Mouse (Mus musculus): ENCODE data around the gene Stx1b. TPM values are rescaled to one million over a fixed set of nuclear protein-coding genes. Genes with fewer than 3 reads are reported as not detected.
A peak's percentile ranks its signal among the peaks of the same experiment; 100 is the strongest.
"Not testable (repeated sequence)": the region's sequence is repeated elsewhere in the genome, so short reads cannot be mapped to it uniquely, and the experiment has no call there.

The Stx1b gene
- polyA plus RNA-seq, 1 experiment from 2014 or later = 1.3 TPM

DNA sequence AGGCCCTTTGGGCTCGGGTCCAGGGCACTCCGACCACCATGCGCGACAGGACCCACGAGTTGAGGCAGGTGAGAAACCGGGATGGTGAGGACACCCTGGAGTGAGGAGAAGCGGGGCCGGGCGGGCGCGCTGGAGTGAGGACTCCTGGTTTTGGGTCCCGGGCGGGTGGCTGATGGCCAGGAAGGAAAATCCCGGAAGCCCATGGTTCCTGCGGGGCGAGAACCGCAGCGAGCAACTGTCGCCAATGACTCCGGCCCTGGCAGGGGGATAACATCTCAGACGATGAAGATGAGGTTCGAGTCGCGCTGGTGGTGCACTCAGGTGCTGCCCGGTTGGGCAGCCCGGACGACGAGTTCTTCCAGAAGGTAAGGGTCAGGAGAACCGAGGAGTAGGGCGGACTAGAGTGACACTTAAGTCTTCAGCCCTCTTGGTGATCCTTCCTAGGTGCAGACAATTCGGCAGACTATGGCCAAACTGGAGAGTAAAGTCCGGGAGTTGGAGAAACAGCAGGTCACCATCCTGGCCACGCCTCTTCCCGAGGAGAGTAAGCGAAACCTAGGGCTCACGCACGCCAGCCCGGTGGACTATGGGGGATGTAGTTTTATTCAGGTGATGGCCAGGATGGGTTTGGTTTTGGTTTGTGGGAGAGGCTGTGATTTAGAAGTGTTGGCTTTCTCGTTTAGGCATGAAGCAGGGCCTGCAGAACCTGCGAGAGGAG lies 17.8 kb upstream of the Stx1b start:
- peak; percentile 58 for ATAC-seq (ENCODE audit: low read depth)

DNA sequence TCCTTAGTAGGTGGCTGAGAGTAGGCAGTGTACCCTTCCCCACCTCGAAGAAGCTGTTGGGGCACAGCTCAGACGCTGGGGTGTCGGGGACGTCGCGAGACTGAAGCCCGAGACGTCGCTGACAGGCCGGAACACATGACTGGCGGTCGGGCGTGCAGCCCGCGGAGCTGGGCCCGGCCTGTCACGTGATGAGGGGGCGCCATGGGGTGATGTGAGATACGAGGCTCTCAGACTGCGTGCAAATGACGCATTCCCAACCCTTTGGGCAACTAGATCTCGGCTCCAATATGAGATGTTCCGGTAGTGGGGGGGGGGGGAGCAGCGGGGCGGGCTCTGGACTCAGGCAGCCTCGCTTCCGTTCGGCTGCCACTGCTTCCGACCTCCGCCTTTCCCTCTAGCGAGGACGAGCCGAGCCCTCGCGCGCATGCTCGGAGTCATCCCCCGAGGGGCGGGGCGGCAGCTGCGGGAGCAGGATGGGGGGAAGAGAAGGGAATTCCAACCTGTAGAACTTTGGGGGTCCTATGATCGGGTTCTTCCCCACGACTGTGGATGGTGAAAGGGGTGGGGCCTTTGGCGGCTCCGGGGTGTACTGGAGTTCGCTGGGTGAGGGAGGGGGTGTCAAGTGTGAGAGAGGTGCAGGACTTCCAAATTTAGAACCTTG lies 17.1 kb upstream of the Stx1b start:
- H3K27ac ChIP-seq (ENCODE audit: low read length) = peak overlapping the region; percentile 84
- peak overlapping the region; percentile 80 for H3K4me2 ChIP-seq (ENCODE audit: low read depth, low read length)
- peak; percentile 95 for ATAC-seq (ENCODE audit: low read depth)
- H3K36me3 ChIP-seq (ENCODE audit: control insufficient read depth, insufficient read depth, low read length) = peaks cover 17% of the 10 kb centered on the region; the same call in 1 of the 2 replicates
- H3K9ac ChIP-seq (ENCODE audit: low read length) = peak overlapping the region; percentile 80
- no peaks in the 10 kb centered on the region for H3K9me3 ChIP-seq (ENCODE audit: control insufficient read depth, low read length)
- under 1% methylated on average over 46 of the region's 46 CpGs for WGBS
- peak overlapping the region; percentile 74 for H3K4me3 ChIP-seq (ENCODE audit: low read length)
- H3K27me3 ChIP-seq (ENCODE audit: control insufficient read depth, insufficient read depth, low read depth, low read length) = no peaks in the 10 kb centered on the region
- peaks cover 11% of the 10 kb centered on the region for H3K4me1 ChIP-seq (replicated peaks; ENCODE audit: control insufficient read depth, insufficient read depth, low read length)

More for the DNA sequence above, 17.8 kb upstream of the Stx1b start:
- Histone ChIP-seq H3K9ac (ENCODE audit: low read length) (peak overlapping the region; percentile 80), H3K36me3 (ENCODE audit: control insufficient read depth, insufficient read depth, low read length) (peaks cover 21% of the 10 kb centered on the region; the same call in 1 of the 2 replicates), H3K9me3 (ENCODE audit: control insufficient read depth, low read length) (no peaks in the 10 kb centered on the region), H3K4me1 (replicated peaks; ENCODE audit: control insufficient read depth, insufficient read depth, low read length) (peaks cover 11% of the 10 kb centered on the region), H3K27ac (ENCODE audit: low read length) (peak overlapping the region; percentile 84), H3K27me3 (ENCODE audit: control insufficient read depth, insufficient read depth, low read depth, low read length) (no peaks in the 10 kb centered on the region), H3K4me3 (ENCODE audit: low read length) (peak overlapping the region; percentile 74), H3K4me2 (ENCODE audit: low read depth, low read length) (peak overlapping the region; percentile 80)
- WGBS = under 1% methylated on average over 40 of the region's 40 CpGs

GRCm38 (mm10) chr7:127840886-127841285 lies 16.5 kb upstream of the Stx1b start:
- peak overlapping the region; percentile 80 for H3K9ac ChIP-seq (ENCODE audit: low read length)
- peak; percentile 11 for ATAC-seq (ENCODE audit: low read depth)
- H3K4me1 ChIP-seq (replicated peaks; ENCODE audit: control insufficient read depth, insufficient read depth, low read length) = peaks cover 11% of the 10 kb centered on the region
- 2% methylated on average over 15 of the region's 15 CpGs for WGBS
- H3K4me2 ChIP-seq (ENCODE audit: low read depth, low read length) = peak overlapping the region; percentile 80
- H3K4me3 ChIP-seq (ENCODE audit: low read length) = peak overlapping the region; percentile 74
- H3K9me3 ChIP-seq (ENCODE audit: control insufficient read depth, low read length) = no peaks in the 10 kb centered on the region
- peaks cover 15% of the 10 kb centered on the region; the same call in 1 of the 2 replicates for H3K36me3 ChIP-seq (ENCODE audit: control insufficient read depth, insufficient read depth, low read length)
- H3K27ac ChIP-seq (ENCODE audit: low read length) = peak overlapping the region; percentile 84
- no peaks in the 10 kb centered on the region for H3K27me3 ChIP-seq (ENCODE audit: control insufficient read depth, insufficient read depth, low read depth, low read length)

DNA sequence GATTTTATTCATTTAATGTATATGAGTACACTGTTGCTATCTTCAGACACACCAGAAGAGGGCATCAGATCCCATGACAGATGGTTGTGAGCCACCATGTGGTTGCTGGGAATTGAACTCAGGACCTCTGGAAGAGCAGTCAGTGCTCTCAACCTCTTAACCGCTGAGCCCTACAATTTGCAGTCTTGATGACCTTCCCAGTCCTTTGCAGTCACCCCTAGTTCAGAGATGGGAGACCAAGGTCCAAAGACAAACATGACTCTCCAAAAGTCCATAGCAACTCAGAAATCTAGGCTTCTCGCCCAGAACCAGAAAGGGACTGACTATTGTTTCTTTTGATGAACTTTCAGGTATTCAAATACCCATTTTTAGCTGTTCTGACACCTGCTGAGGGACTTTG lies 15.7 kb upstream of the Stx1b start:
- Histone ChIP-seq H3K36me3 (ENCODE audit: control insufficient read depth, insufficient read depth, low read length) (peaks cover 14% of the 10 kb centered on the region; the same call in 1 of the 2 replicates), H3K4me1 (replicated peaks; ENCODE audit: control insufficient read depth, insufficient read depth, low read length) (peaks cover 11% of the 10 kb centered on the region)
- not testable (repeated sequence) for H3K27me3 ChIP-seq (ENCODE audit: control insufficient read depth, insufficient read depth, low read depth, low read length); H3K4me2 ChIP-seq (ENCODE audit: low read depth, low read length); H3K9ac ChIP-seq (ENCODE audit: low read length); H3K4me3 ChIP-seq (ENCODE audit: low read length); H3K9me3 ChIP-seq (ENCODE audit: control insufficient read depth, low read length); H3K27ac ChIP-seq (ENCODE audit: low read length); ATAC-seq (ENCODE audit: low read depth)
- WGBS = 76% methylated on average over 2 of the region's 2 CpGs

GRCm38 (mm10) chr7:127837878-127838277 lies 13.5 kb upstream of the Stx1b start:
- H3K4me3 ChIP-seq (ENCODE audit: low read length); ATAC-seq (ENCODE audit: low read depth); H3K9ac ChIP-seq (ENCODE audit: low read length); H3K9me3 ChIP-seq (ENCODE audit: control insufficient read depth, low read length); H3K36me3 ChIP-seq (ENCODE audit: control insufficient read depth, insufficient read depth, low read length); H3K27ac ChIP-seq (ENCODE audit: low read length); H3K4me1 ChIP-seq (replicated peaks; ENCODE audit: control insufficient read depth, insufficient read depth, low read length); H3K4me2 ChIP-seq (ENCODE audit: low read depth, low read length); H3K27me3 ChIP-seq (ENCODE audit: control insufficient read depth, insufficient read depth, low read depth, low read length): not testable (repeated sequence)
- WGBS = 77% methylated on average over 4 of the region's 4 CpGs

DNA sequence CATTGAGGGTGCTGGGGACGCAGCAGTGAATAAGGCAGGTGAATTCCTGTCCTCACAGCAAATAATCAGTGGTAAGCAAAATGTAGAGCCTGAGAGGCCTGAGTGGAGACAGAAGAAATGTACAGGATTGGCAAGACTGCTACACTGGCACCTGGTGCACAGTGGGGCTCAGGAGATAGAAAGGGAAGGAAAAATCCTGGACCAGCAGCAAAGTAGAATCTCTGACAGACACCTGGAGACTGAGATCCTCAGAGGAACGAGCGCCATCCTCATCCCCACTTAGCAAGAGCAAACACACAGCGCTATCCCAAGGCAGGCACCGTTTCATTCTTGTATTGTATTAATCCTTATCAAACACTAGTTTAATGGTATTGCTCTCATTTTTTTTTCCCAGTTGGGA lies 13.1 kb upstream of the Stx1b start:
- H3K4me1 ChIP-seq (replicated peaks; ENCODE audit: control insufficient read depth, insufficient read depth, low read length) = peaks cover 5% of the 10 kb centered on the region
- H3K27ac ChIP-seq (ENCODE audit: low read length) = no peak overlapping the region
- no peak overlapping the region for H3K4me3 ChIP-seq (ENCODE audit: low read length)
- H3K27me3 ChIP-seq (ENCODE audit: control insufficient read depth, insufficient read depth, low read depth, low read length) = no peaks in the 10 kb centered on the region
- no peak overlapping the region for H3K4me2 ChIP-seq (ENCODE audit: low read depth, low read length)
- WGBS = 81% methylated on average over 5 of the region's 5 CpGs
- no peak for ATAC-seq (ENCODE audit: low read depth)
- H3K36me3 ChIP-seq (ENCODE audit: control insufficient read depth, insufficient read depth, low read length) = no peaks in the 10 kb centered on the region
- no peak overlapping the region for H3K9ac ChIP-seq (ENCODE audit: low read length)
- no peaks in the 10 kb centered on the region for H3K9me3 ChIP-seq (ENCODE audit: control insufficient read depth, low read length)

DNA sequence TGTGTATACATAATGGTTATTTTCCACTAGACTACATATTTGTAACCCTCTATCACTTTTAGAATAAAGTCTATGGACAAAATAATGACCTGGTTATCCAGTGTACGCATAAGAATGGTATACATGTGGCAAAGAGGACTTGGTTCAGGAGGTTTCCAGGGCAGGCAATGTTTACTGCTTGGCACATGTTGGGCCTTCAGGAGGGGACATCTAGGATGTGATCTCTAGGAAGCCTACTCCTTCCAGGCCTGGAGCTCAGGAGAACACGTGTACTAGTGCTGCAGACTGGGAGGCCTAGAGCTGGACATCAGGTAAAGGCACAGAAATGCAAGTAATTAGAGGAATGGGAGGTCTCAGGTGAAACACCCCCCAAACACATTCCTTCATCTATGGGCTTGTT lies 11.2 kb upstream of the Stx1b start:
- Histone ChIP-seq H3K36me3 (ENCODE audit: control insufficient read depth, insufficient read depth, low read length) (no peaks in the 10 kb centered on the region), H3K4me3 (ENCODE audit: low read length) (no peak overlapping the region), H3K9me3 (ENCODE audit: control insufficient read depth, low read length) (no peaks in the 10 kb centered on the region), H3K9ac (ENCODE audit: low read length) (no peak overlapping the region), H3K4me1 (replicated peaks; ENCODE audit: control insufficient read depth, insufficient read depth, low read length) (no peaks in the 10 kb centered on the region), H3K27ac (ENCODE audit: low read length) (no peak overlapping the region), H3K27me3 (ENCODE audit: control insufficient read depth, insufficient read depth, low read depth, low read length) (no peaks in the 10 kb centered on the region), H3K4me2 (ENCODE audit: low read depth, low read length) (no peak overlapping the region)
- WGBS = 83% methylated on average over 2 of the region's 2 CpGs
- no peak for ATAC-seq (ENCODE audit: low read depth)

DNA sequence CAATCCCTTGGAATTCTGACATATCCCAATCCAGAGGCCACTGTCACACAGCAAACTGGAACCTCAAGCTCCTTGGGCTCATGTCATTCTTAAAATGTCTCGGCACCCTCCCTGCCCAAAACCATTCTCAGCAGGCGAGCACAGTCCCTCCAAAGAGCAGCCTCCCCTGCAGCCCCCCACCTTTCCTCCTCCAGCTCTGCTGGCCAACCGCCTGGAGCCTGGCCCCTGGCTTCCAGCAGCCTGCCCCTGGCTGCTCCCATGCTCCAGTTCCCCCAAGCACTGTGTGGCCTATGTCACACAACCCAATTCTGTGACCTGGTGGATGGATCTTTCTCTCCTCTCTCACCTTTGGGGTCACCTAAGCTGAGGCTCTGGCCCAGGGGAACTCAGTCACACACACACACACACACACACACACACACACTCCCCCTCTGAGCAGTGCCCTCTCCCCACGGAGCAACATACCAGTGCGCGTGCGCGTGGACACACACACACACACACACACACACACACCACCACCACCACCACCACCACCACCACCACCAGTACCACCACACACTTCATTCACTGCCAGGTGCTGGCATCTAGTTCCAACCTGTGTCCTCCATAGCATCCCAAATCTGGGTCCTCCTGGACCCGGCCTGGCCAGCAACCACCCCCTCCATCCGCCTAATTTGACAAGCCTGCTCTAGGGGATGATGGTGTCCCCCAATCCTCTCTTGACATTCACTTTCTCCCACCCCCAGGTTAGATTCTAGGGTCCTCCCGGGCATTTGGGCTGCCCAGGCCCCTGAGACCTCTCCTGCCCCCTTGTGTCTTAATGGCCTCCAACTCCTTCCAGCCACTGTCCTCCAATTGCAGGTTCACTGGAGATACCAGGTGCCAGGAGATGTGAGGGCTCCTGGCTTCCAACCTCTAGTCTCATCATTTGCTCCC lies 845 bp downstream of the Stx1b start:
- 68% methylated on average over 11 of the region's 11 CpGs for WGBS
- H3K36me3 ChIP-seq (ENCODE audit: control insufficient read depth, insufficient read depth, low read length) = no peaks in the 10 kb centered on the region
- ATAC-seq (ENCODE audit: low read depth) = peak; percentile 22; the same call in 1 of the 2 replicates
- H3K27me3 ChIP-seq (ENCODE audit: control insufficient read depth, insufficient read depth, low read depth, low read length) = no peaks in the 10 kb centered on the region
- peak overlapping the region; percentile 77 for H3K4me2 ChIP-seq (ENCODE audit: low read depth, low read length)
- peak overlapping the region; percentile 57 for H3K4me3 ChIP-seq (ENCODE audit: low read length)
- H3K4me1 ChIP-seq (replicated peaks; ENCODE audit: control insufficient read depth, insufficient read depth, low read length) = 0 out of 2 replicates have a peak, but pooled peaks cover 2% of the 10 kb centered on the region
- H3K9ac ChIP-seq (ENCODE audit: low read length) = peak overlapping the region; percentile 66
- no peaks in the 10 kb centered on the region for H3K9me3 ChIP-seq (ENCODE audit: control insufficient read depth, low read length)
- no peak overlapping the region for H3K27ac ChIP-seq (ENCODE audit: low read length)

Data from lung, embryonic 16.5 days (tissue).